Mouse (Mus musculus) kidney, adult 11 months (tissue): ENCODE results near the gene Anks3.

Experiments used
- DNase-seq: peaks from one replicate; pipeline ENCODE4 v3.0.0; 2022

Anks3 gene

DNA sequence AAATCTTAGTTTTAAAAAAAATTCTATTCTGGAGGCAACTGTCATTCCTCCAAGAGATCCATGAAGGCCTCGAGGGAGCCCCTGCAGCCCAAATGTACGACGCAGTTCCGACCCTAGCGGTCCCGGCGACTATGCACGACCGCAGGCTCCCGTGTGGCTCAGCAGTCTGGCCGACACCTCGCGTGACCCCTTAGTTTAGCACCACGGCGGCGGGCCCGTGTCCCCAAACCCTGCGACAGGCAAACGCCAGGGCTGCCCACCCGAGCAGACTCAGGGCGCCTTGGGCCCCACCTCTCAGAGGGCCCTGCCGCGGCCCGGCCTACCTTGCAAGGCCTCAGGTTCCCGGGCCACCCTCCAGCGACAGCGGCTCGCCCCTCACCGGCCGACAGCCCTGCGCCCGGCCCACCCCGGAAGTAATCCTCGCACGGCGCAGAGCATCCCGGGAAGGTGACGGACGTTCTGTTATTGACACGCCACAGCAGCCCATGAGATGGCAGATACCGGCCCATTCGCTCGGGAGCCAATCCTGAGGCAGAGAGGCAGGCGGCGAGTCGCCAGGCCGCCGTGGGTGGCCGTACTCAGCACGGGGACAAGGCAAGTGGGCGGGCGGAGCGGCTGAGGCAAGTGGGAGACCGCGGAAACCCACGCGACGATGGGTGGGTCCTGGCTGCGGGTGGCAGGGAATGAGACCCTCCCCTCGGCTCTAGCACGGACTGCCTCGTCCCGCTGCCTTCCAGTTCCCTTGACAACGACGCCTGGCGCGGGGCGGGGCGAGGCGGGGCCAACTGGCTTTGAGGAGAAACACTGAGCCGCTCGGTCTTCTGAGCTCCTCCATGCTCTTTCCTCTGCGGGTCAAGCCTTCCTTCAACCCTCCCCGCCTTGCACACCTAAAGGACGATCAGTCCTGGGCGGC is at the start of gene Anks3:
Gene Anks3 (minus strand): TSS at position 409 of the 913 bp plus-strand sequence.
- peak; percentile 99 for DNase-seq

- DNase-seq, result peak; percentile 100
Observed at GRCm38 (mm10) chr16:5013054-5013838, 49.2 kb upstream of the Anks3 start, which contains the start of gene Rogdi. TSS of gene Rogdi (minus strand) at chr16:5013553.

- DNase-seq, result peak; percentile 70
Observed at GRCm38 (mm10) chr16:5012036-5013005, 48.3 kb upstream of the Anks3 start.

GRCm38 (mm10) chr16:5011285-5011684 is 47.3 kb upstream of the Anks3 start:
- no peak for DNase-seq

- DNase-seq, result no peak
Observed at GRCm38 (mm10) chr16:5010371-5010935, 46.4 kb upstream of the Anks3 start.

GRCm38 (mm10) chr16:5008076-5008475 is 44.1 kb upstream of the Anks3 start:
- peak; percentile 69 for DNase-seq

- peak; percentile 23 for DNase-seq
Observed at GRCm38 (mm10) chr16:5007492-5007891, 43.5 kb upstream of the Anks3 start.

DNA sequence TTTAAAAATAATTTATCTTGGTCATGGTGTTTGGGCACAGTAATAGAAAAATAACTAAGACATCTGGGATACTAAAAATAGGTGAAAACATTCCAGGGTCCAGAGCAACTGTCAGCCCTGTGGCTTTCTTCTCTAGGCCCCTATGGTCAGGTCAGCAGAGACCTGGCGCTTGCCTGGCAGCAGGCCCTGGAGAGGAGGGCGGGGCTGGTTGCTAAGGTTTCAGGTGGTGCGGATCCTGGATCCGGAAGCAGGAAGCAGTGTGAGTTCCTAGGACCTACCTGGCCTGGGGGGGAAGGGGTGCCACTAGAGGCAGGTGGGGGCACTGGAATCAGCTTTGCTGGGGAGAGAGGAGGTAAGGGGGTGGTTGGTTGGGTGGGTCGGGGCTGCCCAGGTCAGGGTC is 43.1 kb upstream of the Anks3 start, which contains the start of gene Smim22:
Gene Smim22 (plus strand): TSS at position 222 of the 400 bp plus-strand sequence.
- DNase-seq, result peak; percentile 87

DNA sequence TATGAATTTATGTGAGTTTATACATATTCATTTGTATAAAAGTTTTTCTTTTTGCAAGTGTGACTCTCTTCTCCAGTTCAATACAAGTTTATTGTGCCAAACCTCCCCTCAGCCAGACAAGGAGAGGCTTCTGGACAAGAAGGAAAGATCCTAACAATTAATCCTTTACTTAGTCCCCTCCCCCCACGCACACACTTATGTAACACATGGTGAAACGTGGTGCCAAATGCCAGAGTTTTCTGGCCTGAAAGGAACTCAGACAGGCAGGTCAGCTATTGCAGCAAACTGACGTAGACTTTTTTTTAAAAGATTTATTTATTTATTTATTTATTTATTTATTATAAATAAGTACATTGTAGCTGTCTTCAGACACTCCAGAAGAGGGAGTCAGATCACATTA is 36.6 kb upstream of the Anks3 start:
- peak; percentile 57 for DNase-seq

- no peak for DNase-seq
Observed at GRCm38 (mm10) chr16:4998984-4999383, 35.0 kb upstream of the Anks3 start.

- no peak for DNase-seq
Observed at GRCm38 (mm10) chr16:4997553-4997952, 33.5 kb upstream of the Anks3 start, which contains the start of gene Sept12. TSS of gene Sept12 (minus strand) at chr16:4997852.

DNA sequence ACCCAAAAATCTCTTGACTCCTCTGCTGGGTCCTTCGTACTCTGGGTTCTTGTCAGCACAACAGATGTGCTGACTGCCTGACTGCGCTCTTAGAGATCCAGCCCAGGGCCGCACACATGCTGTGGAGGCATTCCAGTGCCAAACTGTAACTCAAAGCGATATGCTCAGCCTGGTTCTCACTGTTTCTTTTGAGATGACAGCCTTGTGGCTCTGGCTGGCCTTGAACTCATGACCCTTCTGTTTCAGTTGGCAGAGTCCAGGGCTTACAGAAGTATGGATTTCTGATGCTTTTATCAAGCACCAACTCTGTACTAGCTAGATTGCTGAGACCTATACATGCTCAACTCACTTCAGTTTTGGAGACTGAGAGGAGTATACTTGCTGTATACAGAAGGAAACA is 29.3 kb upstream of the Anks3 start:
- no peak for DNase-seq

DNA sequence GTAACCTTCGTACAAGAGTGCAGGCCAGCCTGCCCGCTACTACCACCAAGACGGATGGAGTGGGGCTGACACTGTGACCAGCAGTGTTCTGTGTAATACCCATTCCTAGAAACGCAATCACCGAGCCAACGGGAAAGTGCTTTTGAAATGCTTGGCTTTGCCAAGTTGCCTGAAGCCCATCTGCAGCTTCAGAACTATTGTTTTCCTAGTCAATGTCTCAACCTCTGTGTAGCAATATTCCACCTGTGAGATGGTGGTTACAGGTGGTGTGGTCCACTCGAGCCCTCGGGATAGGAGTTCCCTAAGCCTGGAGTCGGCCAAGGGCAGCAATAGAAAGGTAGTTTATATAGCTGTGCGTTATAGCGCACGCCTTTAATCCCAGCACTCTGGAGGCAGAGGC is 20.7 kb upstream of the Anks3 start:
- no peak for DNase-seq

DNA sequence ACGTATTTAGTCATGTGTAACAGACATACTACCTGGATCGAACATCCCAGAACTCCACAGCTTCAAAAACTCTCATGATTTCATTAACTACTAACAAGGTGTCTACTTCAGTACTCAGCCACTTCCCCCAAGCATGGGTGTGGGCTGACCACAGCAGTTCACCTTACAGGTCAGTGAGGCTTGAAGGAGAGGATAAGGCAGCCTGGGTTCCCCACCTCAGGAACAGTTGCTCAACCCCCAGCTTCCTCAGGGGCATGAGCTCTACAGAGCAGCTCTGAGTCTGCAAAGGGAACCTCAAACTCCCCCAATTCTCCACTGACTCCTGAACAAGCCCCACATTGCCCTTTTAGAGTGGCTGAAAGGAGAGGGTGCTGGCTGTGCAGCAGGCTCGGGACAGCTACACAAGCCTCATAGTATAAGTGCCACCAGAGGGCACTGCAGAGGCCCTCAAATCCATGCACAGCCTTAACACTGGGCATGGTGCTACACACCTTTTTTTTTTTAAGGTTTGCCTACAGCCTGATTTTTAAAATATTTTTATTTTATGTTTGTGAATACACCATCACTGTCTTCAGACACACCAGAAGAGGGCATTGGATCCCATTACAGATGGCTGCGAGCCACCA is 15.9 kb upstream of the Anks3 start:
- peak; percentile 30 for DNase-seq

GRCm38 (mm10) chr16:4978275-4979051 is 14.5 kb upstream of the Anks3 start:
- DNase-seq, result peak; percentile 36

DNA sequence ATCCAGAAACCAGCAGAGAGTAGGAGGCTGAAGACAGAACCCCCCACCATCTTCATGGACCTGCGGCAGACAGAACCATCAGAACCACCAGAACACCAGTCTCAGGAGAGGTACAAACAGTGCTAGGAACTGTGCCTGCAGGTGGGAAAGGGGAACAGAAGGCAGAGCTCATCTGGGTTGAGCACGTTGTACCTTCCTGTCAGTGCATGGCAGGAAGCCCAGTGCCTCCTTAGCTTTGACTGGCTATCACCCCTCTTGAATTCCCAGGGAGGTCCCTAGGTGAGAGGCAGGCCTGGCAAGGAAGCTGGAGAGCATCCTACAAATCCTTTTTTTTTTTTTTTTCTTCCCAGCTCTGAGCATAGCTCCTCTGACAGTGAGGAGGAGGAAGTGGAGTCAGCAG is 12.2 kb upstream of the Anks3 start:
- DNase-seq, result no peak

DNA sequence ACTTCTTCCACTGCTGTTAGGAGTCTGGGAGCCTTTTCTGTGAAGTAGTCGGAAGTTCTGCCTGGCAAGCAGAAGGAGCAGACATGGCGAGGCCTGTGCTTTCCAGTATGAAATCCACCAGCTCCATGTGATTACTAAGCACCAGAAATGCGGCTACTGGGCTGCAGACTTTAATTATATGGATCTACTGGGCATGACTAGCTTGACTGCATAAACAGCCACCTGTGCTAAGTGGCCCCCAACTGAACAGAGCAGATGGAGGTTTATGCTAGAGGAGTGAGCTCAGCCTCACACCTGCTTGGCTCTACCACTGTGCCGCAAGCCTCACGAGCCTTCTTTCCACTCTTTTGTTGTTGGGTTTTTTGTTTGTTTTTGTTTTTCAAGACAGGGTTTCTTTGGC is 10.5 kb upstream of the Anks3 start:
- no peak for DNase-seq

GRCm38 (mm10) chr16:4971626-4972025 is 7.6 kb upstream of the Anks3 start:
- no peak for DNase-seq

DNA sequence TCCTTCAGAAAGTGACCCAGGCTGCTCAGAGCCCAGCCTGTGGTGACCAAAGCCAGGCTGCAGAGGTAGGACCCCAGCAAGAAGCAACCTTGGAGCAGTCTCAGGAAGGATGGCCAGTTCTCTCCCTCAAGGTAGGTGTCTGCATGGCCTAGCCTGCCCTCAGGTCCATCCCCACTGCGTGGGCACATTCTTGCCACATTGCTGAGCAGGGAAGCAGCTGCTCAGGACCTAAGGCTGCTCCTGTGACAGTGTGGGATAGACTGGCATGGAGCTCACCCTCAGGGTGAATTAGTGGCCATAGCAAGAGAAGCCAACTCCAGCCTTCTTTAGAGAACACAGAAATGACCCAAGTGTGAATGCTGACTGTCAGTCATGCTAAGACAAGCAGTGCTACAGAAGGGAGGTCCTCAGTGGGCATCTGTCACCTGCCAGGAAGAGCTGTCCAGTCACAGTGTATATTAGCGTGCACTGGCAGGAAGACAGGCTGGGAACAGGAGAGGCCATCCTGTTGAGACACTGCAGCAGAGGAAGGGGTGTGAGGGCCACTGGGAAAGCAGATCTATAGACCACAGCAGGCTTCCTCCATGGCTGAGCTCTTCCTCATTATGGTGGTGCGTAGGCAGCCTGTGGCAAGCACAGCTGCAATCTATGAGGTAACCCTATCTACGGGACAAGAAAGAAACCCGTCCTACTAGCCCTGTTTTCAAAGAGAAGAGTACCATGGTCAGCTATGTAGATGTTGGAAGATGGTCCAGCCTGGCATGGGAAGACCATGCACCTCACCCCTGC is 5.2 kb upstream of the Anks3 start:
- DNase-seq, result no peak

DNA sequence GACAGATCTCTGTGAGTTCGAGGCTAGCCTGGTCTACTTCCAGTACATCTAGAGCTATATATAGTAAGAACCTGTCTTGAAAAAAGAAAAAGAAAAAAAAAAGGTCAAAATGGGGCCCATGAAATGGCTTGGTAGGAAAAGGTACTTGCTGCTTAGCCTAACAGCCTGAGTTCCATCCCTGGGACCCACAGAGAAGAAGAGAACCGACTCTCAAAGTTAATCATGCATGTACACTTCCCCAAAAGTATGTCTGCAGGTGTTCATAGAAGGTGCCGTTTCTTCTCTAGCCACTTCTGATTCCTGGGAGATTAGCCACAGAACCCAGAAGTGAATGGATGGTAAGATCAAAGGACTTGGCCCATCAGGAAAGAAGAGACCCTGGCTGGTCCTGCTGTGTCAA is 4.4 kb upstream of the Anks3 start:
- DNase-seq, result no peak
